Mouse (Mus musculus) olfactory bulb, adult 2 months (tissue): ENCODE measurements around the gene Sema5a. TPM values are rescaled to one million over a fixed set of nuclear protein-coding genes. Genes with fewer than 3 reads are reported as not detected.

Experiments
- H3K27ac ChIP-seq: fragments of 200-500 bp; 2 replicates; pipeline ENCODE4 v1.5.1; 2012; ENCODE audit warnings: low read depth, low read length; ENCODE audit not compliant: insufficient read depth
- H3K4me1 ChIP-seq: fragments of 200-500 bp; 2 replicates; pipeline ENCODE4 v1.6.1; 2012; ENCODE audit warnings: low read length; ENCODE audit not compliant: control insufficient read depth, insufficient read depth
- H3K4me3 ChIP-seq: fragments of 200-500 bp; 2 replicates; pipeline ENCODE4 v1.5.1; 2012; ENCODE audit warnings: mild to moderate bottlenecking, low read depth, low read length, moderate library complexity; ENCODE audit not compliant: insufficient read depth
- CTCF ChIP-seq: fragments of 200-500 bp; IDR thresholded peaks from 2 replicates; pipeline ENCODE4 v1.5.1; 2012; ENCODE audit warnings: low read depth, mild to moderate bottlenecking, low read length, moderate library complexity; ENCODE audit not compliant: insufficient read depth
- POLR2A ChIP-seq: fragments of 200-500 bp; IDR thresholded peaks from 2 replicates; pipeline ENCODE4 v1.6.1; 2012; ENCODE audit warnings: mild to moderate bottlenecking, low read depth, low read length, moderate library complexity; ENCODE audit not compliant: insufficient read depth
- WGBS: fragments of 180-500 bp; shearing (Covaris S2); methylation state at CpG from one replicate; pipeline ENCODE4 v1.1.7; 2018; 5-methylcytosine and 5-hydroxymethylcytosine counted together
- polyA plus RNA-seq: library from polyadenylated mRNA; stranded (reverse); fragments of >200 nt; gene quantifications from 2 replicates; pipeline ENCODE4 v1.2.4, GENCODE M21; 2012; ENCODE audit warnings: low replicate concordance; ENCODE audit not compliant: missing spikeins, insufficient read depth, insufficient read length

Sema5a gene
- polyA plus RNA-seq, 1 experiment, result not detected

DNA sequence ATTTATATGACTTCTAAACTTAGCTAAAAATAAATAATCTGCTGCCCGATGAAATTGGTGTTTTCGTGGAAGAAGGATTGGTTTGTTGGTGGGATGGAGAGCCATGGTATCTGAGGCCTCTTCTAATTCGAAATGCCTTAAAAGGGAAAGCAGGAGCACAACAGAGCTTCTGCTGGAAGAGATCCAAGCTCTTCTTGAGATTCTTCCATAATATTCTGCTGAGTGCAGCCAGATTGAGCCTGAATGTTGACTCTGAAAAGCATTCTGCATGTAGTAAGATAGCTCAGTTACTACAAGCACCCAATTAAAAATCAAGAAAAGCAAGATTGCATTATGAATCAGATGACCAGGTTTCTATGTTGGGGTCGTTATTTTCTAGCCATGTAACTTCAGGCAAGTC, 36.8 kb downstream of the Sema5a start:
- H3K27ac ChIP-seq, result no peak overlapping the region
- H3K4me1 ChIP-seq, result no peaks in the 10 kb centered on the region
- WGBS, result 68% methylated on average over 4 of the region's 4 CpGs
- TF ChIP-seq POLR2A, result no peak
- TF ChIP-seq CTCF, result no peak
- H3K4me3 ChIP-seq, result no peak overlapping the region

GRCm38 (mm10) chr15:32284688-32285087, 40.1 kb downstream of the Sema5a start:
- Histone ChIP-seq H3K4me1 (no peaks in the 10 kb centered on the region), H3K4me3 (no peak overlapping the region), H3K27ac (no peak overlapping the region)
- 92% methylated on average over 2 of the region's 2 CpGs for WGBS
- TF ChIP-seq POLR2A (no peak), CTCF (no peak)

- no peak overlapping the region for H3K27ac ChIP-seq
- no peaks in the 10 kb centered on the region for H3K4me1 ChIP-seq
- TF ChIP-seq CTCF (no peak), POLR2A (no peak)
- WGBS, result 97% methylated on average over 3 of the region's 3 CpGs
- H3K4me3 ChIP-seq, result no peak overlapping the region
Measured at GRCm38 (mm10) chr15:32286296-32286695, 41.7 kb downstream of the Sema5a start.

- no peaks in the 10 kb centered on the region for H3K4me1 ChIP-seq
- H3K27ac ChIP-seq, result no peak overlapping the region
- TF ChIP-seq POLR2A (no peak), CTCF (no peak)
- H3K4me3 ChIP-seq, result no peak overlapping the region
- 47% methylated on average over 6 of the region's 6 CpGs for WGBS
Measured at GRCm38 (mm10) chr15:32288480-32288879, 43.9 kb downstream of the Sema5a start.

- TF ChIP-seq CTCF, result no peak
- no peak for TF ChIP-seq POLR2A
- WGBS, result 72% methylated on average over 3 of the region's 3 CpGs
- Histone ChIP-seq H3K4me1 (no peaks in the 10 kb centered on the region), H3K4me3 (no peak overlapping the region), H3K27ac (no peak overlapping the region)
Measured at GRCm38 (mm10) chr15:32291000-32291399, 46.4 kb downstream of the Sema5a start.

- H3K27ac ChIP-seq, result no peak overlapping the region
- 77% methylated on average over 6 of the region's 6 CpGs for WGBS
- H3K4me3 ChIP-seq, result no peak overlapping the region
- TF ChIP-seq CTCF (no peak), POLR2A (no peak)
- H3K4me1 ChIP-seq, result no peaks in the 10 kb centered on the region
Measured at GRCm38 (mm10) chr15:32296523-32296922, 51.9 kb downstream of the Sema5a start.

DNA sequence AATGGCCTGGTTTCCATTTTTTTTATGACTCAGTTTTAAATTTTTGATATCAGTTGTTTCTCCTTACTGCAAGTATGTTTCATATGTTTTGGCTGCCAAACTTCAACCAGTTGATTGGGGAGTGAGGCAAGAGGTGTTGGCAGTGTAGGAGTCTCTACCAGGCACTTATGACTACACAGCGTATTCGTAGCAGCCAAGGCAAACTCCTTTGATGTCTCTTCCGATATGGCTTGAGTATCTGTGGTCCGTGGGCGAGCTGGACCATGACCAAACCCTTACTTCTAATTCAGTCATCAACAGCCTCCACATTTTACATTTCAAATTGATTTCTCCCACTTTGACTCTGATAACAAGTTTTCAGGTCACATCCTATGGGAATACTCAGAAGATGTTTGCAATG, 52.7 kb downstream of the Sema5a start:
- WGBS, result 97% methylated on average over 5 of the region's 5 CpGs
- H3K4me1 ChIP-seq, result no peaks in the 10 kb centered on the region
- no peak overlapping the region for H3K4me3 ChIP-seq
- no peak overlapping the region for H3K27ac ChIP-seq
- TF ChIP-seq CTCF, result no peak
- no peak for TF ChIP-seq POLR2A

GRCm38 (mm10) chr15:32298525-32298924, 53.9 kb downstream of the Sema5a start:
- 82% methylated on average over 6 of the region's 6 CpGs for WGBS
- Histone ChIP-seq H3K27ac (no peak overlapping the region), H3K4me3 (no peak overlapping the region), H3K4me1 (no peaks in the 10 kb centered on the region)
- no peak for TF ChIP-seq CTCF
- TF ChIP-seq POLR2A, result no peak

- H3K4me1 ChIP-seq, result no peaks in the 10 kb centered on the region
- TF ChIP-seq CTCF, result no peak
- no peak for TF ChIP-seq POLR2A
- no peak overlapping the region for H3K4me3 ChIP-seq
- no peak overlapping the region for H3K27ac ChIP-seq
- WGBS, result 64% methylated on average over 4 of the region's 4 CpGs
Measured at GRCm38 (mm10) chr15:32300991-32301390, 56.4 kb downstream of the Sema5a start.
